Mouse (Mus musculus) heart, embryonic 15.5 days (tissue): ENCODE results near the gene Fam181b. TPM values are rescaled to one million over a fixed set of nuclear protein-coding genes. Genes with fewer than 3 reads are reported as not detected.

Experiments
- ATAC-seq: fragments of 200-750 bp; cut with Nextera tagmentation; replicated peaks from 2 replicates; pipeline ENCODE4 v1.8.0; 2017; ENCODE audit warnings: low read depth, moderate TSS enrichment; ENCODE audit not compliant: insufficient number of reproducible peaks, insufficient read depth, low FRiP score
- H3K27ac ChIP-seq: fragments of 300-500 bp; sonication (generic); 2 replicates; pipeline ENCODE4 v1.5.1; 2015; ENCODE audit warnings: mild to moderate bottlenecking, inconsistent platforms
- H3K27me3 ChIP-seq: fragments of 300-500 bp; sonication (generic); 2 replicates; pipeline ENCODE4 v1.6.1; 2015; ENCODE audit warnings: inconsistent platforms
- H3K36me3 ChIP-seq: fragments of 300-500 bp; sonication (generic); 2 replicates; pipeline ENCODE4 v1.6.1; 2015; ENCODE audit warnings: mild to moderate bottlenecking, inconsistent platforms
- H3K4me1 ChIP-seq: fragments of 300-500 bp; sonication (generic); replicated peaks from 2 replicates; pipeline ENCODE4 v1.6.1; 2015; ENCODE audit warnings: inconsistent platforms
- H3K4me2 ChIP-seq: fragments of 300-500 bp; sonication (generic); 2 replicates; pipeline ENCODE4 v1.6.1; 2015; ENCODE audit warnings: inconsistent platforms, mild to moderate bottlenecking, moderate library complexity
- H3K4me3 ChIP-seq: fragments of 300-500 bp; sonication (generic); 2 replicates; pipeline ENCODE4 v1.5.1; 2015; ENCODE audit warnings: mild to moderate bottlenecking, inconsistent platforms
- H3K9ac ChIP-seq: fragments of 300-500 bp; sonication (generic); 2 replicates; pipeline ENCODE4 v1.6.1; 2015; ENCODE audit warnings: mild to moderate bottlenecking, inconsistent platforms
- H3K9me3 ChIP-seq: fragments of 300-500 bp; sonication (generic); replicated peaks from 2 replicates; pipeline ENCODE4 v1.6.1; 2016; ENCODE audit warnings: inconsistent platforms
- WGBS: fragments of 180-500 bp; shearing (Covaris S2); methylation state at CpG from one replicate; pipeline ENCODE4 v1.1.7; 2015; ENCODE audit warnings: mixed read lengths; 5-methylcytosine and 5-hydroxymethylcytosine counted together
- polyA plus RNA-seq: library from polyadenylated mRNA; unstranded; fragments of >200 nt; fragmentation: Nextera tagmentation; extraction: Ambion mirVana; gene quantifications from 2 replicates; pipeline ENCODE4 v1.2.1, GENCODE M21; 2015

Gene Fam181b
- polyA plus RNA-seq, 1 experiment from 2014 or later = 3.1 TPM

- ATAC-seq = 0 out of 2 replicates have a peak, but pooled peaks have one; percentile 6
- peaks cover 50% of the 10 kb centered on the region for H3K27me3 ChIP-seq
- H3K4me2 ChIP-seq = peak overlapping the region; percentile 87
- H3K36me3 ChIP-seq = no peaks in the 10 kb centered on the region
- H3K4me1 ChIP-seq = peaks cover 14% of the 10 kb centered on the region
- H3K9ac ChIP-seq = peak overlapping the region; percentile 53; the same call in 1 of the 2 replicates
- H3K9me3 ChIP-seq = no peaks in the 10 kb centered on the region
- H3K27ac ChIP-seq = no peak overlapping the region
- WGBS = 31% methylated on average over 7 of the region's 7 CpGs
- peak overlapping the region; percentile 60 for H3K4me3 ChIP-seq
Measured at GRCm38 (mm10) chr7:93079420-93079784, 263 bp upstream of the Fam181b start.

- no peak for ATAC-seq
- H3K4me1 ChIP-seq = peaks cover 14% of the 10 kb centered on the region
- H3K27me3 ChIP-seq = peaks cover 50% of the 10 kb centered on the region
- H3K27ac ChIP-seq = no peak overlapping the region
- peak overlapping the region; percentile 53 for H3K9ac ChIP-seq
- WGBS = 1% methylated on average over 45 of the region's 45 CpGs
- peak overlapping the region; percentile 60 for H3K4me3 ChIP-seq
- no peaks in the 10 kb centered on the region for H3K9me3 ChIP-seq
- peak overlapping the region; percentile 87 for H3K4me2 ChIP-seq
- no peaks in the 10 kb centered on the region for H3K36me3 ChIP-seq
Measured at GRCm38 (mm10) chr7:93080731-93081430, 1.2 kb downstream of the Fam181b start.

- ATAC-seq = peak; percentile 82
- peak overlapping the region; percentile 45 for H3K27ac ChIP-seq
- 32% methylated on average over 11 of the region's 11 CpGs for WGBS
Measured at GRCm38 (mm10) chr7:93093371-93094058, 13.8 kb downstream of the Fam181b start.

GRCm38 (mm10) chr7:93095511-93095910 is 15.8 kb downstream of the Fam181b start:
- WGBS = 6% methylated on average over 8 of the region's 8 CpGs
- Histone ChIP-seq H3K36me3 (no peaks in the 10 kb centered on the region), H3K27me3 (no peaks in the 10 kb centered on the region), H3K9ac (no peak overlapping the region), H3K9me3 (no peaks in the 10 kb centered on the region), H3K4me3 (peak overlapping the region; percentile 21; the same call in 1 of the 2 replicates), H3K4me2 (peak overlapping the region; percentile 50; the same call in 1 of the 2 replicates), H3K4me1 (0 out of 2 replicates have a peak, but pooled peaks cover 3% of the 10 kb centered on the region), H3K27ac (no peak overlapping the region)
- 0 out of 2 replicates have a peak, but pooled peaks have one; percentile 47 for ATAC-seq

More at GRCm38 (mm10) chr7:93093371-93094058, 13.8 kb downstream of the Fam181b start:
- H3K36me3 ChIP-seq = no peaks in the 10 kb centered on the region
- no peaks in the 10 kb centered on the region for H3K9me3 ChIP-seq
- 0 out of 2 replicates have a peak, but pooled peaks cover 3% of the 10 kb centered on the region for H3K4me1 ChIP-seq
- peak overlapping the region; percentile 23 for H3K4me2 ChIP-seq
- H3K4me3 ChIP-seq = 0 out of 2 replicates have a peak overlapping the region, but pooled peaks have one; percentile 7
- no peak overlapping the region for H3K9ac ChIP-seq
- H3K27me3 ChIP-seq = no peaks in the 10 kb centered on the region

- Histone ChIP-seq H3K4me3 (no peak overlapping the region), H3K9me3 (no peaks in the 10 kb centered on the region), H3K4me2 (no peak overlapping the region), H3K4me1 (no peaks in the 10 kb centered on the region), H3K27me3 (no peaks in the 10 kb centered on the region), H3K36me3 (no peaks in the 10 kb centered on the region), H3K27ac (no peak overlapping the region), H3K9ac (no peak overlapping the region)
- WGBS = 77% methylated on average over 2 of the region's 2 CpGs
- ATAC-seq = no peak
Measured at GRCm38 (mm10) chr7:93104776-93105340, 25.2 kb downstream of the Fam181b start.

GRCm38 (mm10) chr7:93110370-93110965 is 30.8 kb downstream of the Fam181b start:
- Histone ChIP-seq H3K4me1 (no peaks in the 10 kb centered on the region), H3K4me3 (no peak overlapping the region), H3K9me3 (no peaks in the 10 kb centered on the region), H3K27ac (no peak overlapping the region), H3K9ac (no peak overlapping the region), H3K27me3 (no peaks in the 10 kb centered on the region), H3K36me3 (no peaks in the 10 kb centered on the region), H3K4me2 (no peak overlapping the region)
- 70% methylated on average over 2 of the region's 2 CpGs for WGBS
- ATAC-seq = no peak

- Histone ChIP-seq H3K4me2 (no peak overlapping the region), H3K36me3 (no peaks in the 10 kb centered on the region)
- 82% methylated on average over 6 of the region's 6 CpGs for WGBS
Measured at GRCm38 (mm10) chr7:93111056-93111455, 31.4 kb downstream of the Fam181b start.

GRCm38 (mm10) chr7:93117561-93117960 is 37.9 kb downstream of the Fam181b start:
- WGBS = 54% methylated on average over 1 of the region's 1 CpGs
- H3K27me3 ChIP-seq = no peaks in the 10 kb centered on the region
- no peak for ATAC-seq

More at GRCm38 (mm10) chr7:93111056-93111455, 31.4 kb downstream of the Fam181b start:
- Histone ChIP-seq H3K9ac (no peak overlapping the region), H3K27ac (no peak overlapping the region), H3K4me1 (no peaks in the 10 kb centered on the region), H3K27me3 (no peaks in the 10 kb centered on the region), H3K9me3 (no peaks in the 10 kb centered on the region), H3K4me3 (no peak overlapping the region)
- ATAC-seq = no peak

GRCm38 (mm10) chr7:93123936-93124335 is 44.3 kb downstream of the Fam181b start:
- H3K36me3 ChIP-seq = no peaks in the 10 kb centered on the region
- H3K4me3 ChIP-seq = no peak overlapping the region
- H3K27me3 ChIP-seq = no peaks in the 10 kb centered on the region
- no peak overlapping the region for H3K9ac ChIP-seq
- H3K4me2 ChIP-seq = no peak overlapping the region
- no peaks in the 10 kb centered on the region for H3K4me1 ChIP-seq
- no peaks in the 10 kb centered on the region for H3K9me3 ChIP-seq
- ATAC-seq = no peak
- H3K27ac ChIP-seq = no peak overlapping the region
- WGBS = 54% methylated on average over 1 of the region's 1 CpGs

More at GRCm38 (mm10) chr7:93117561-93117960, 37.9 kb downstream of the Fam181b start:
- no peaks in the 10 kb centered on the region for H3K36me3 ChIP-seq
- H3K9ac ChIP-seq = no peak overlapping the region
- H3K4me1 ChIP-seq = no peaks in the 10 kb centered on the region
- no peak overlapping the region for H3K4me2 ChIP-seq
- H3K27ac ChIP-seq = no peak overlapping the region
- no peaks in the 10 kb centered on the region for H3K9me3 ChIP-seq
- no peak overlapping the region for H3K4me3 ChIP-seq
